Mouse (Mus musculus) kidney, adult 9 months (tissue): ENCODE measurements at regions not wholly inside any gene's neighbourhood (a gene's known extent, or its start where the extent isn't known, plus 50 kb on each side); places are given as distances from the start of the nearest gene placed in this dataset.

ENCODE experiments used
- DNase-seq: peaks from one replicate; pipeline ENCODE4 v3.0.0; 2022

GRCm38 (mm10) chr8:31314692-31315358, 2113.7 kb upstream of the 5930422O12Rik start:
- no peak for DNase-seq

DNA sequence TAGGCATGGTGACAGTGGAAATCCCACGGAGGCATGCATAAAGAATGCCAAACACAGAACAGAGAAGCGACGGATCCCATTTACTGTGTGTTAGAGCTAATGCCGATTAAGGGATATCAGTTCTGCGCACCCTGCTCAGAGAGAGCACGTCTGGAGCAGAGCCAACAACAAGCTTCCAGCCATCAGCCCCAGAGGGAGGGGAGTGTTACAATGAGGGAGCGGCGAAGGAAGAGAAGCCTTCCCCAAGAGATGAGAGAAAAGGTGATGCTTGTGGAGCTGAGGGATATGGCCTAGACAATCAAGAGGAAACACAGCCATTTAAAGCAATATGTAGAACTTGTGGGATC, 2113.2 kb upstream of the 5930422O12Rik start:
- no peak for DNase-seq

- no peak for DNase-seq
Measured at GRCm38 (mm10) chr8:31333545-31334297, 2094.8 kb upstream of the 5930422O12Rik start.

DNA sequence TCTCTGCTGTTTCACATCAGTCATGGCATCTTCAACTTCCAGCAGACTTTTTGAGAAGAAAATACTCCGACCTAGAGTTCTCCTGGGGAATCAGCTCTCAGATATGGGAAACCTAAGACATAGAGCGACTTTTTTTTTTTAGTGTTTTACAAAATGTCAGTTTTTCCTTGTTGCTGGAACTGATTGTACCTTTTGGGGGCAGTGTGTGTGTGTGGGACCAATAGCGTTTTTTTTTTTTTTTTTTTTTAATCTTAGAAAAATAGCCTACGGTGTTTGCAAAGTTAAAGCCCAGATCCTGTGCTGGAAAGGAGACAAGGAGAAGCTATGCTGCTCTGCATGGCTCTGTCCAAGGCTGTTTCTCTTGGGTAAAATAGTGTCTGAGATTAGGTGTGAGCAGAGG, 2080.0 kb upstream of the 5930422O12Rik start:
- no peak for DNase-seq

DNA sequence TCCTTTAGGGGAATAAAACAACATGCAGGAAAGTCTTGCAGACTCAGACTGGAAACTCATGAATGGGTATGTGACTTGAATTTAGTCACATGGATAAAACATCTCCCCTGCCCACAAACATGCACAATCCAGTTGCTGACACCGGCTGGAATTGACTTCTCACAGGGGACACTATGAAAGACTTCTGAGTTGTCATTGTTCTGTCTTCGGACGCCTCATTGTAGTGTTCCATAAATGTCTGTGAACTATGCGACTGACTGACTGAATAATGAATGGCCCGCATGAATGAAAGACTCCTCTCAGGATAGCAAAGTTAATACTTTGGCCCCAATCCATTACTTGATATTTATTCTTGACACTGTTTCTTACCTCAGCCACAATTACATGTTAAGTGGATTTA, 2058.9 kb upstream of the 5930422O12Rik start:
- no peak for DNase-seq

- no peak for DNase-seq
Measured at GRCm38 (mm10) chr8:31370137-31371010, 2058.1 kb upstream of the 5930422O12Rik start.

GRCm38 (mm10) chr8:31371656-31372055, 2056.9 kb upstream of the 5930422O12Rik start:
- DNase-seq = no peak

DNA sequence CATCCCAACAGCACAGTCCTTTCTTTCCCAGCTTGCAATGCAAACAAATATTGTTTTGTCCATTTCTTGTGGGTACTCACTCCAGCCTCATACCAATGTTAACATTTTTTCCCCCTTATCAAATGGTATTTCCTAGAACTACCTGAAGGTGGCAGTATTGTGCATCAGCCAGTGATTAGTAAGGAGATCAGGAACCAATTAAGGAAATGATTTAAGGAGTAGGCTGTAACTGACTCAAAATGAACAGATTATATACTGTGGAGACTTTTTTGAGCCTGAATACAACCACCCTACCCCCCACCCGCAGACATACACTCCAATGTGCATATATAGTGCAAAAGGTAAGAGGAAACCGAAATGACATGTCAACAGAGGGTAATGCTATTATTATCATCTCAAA, 2056.1 kb upstream of the 5930422O12Rik start:
- peak; percentile 32 for DNase-seq

- DNase-seq = peak; percentile 57
Measured at GRCm38 (mm10) chr8:31373140-31373787, 2055.2 kb upstream of the 5930422O12Rik start.

- no peak for DNase-seq
Measured at GRCm38 (mm10) chr8:31377698-31378334, 2050.7 kb upstream of the 5930422O12Rik start.

GRCm38 (mm10) chr8:31404811-31405210, 2023.7 kb upstream of the 5930422O12Rik start:
- no peak for DNase-seq

GRCm38 (mm10) chr8:31422241-31422640, 2006.3 kb upstream of the 5930422O12Rik start:
- no peak for DNase-seq

GRCm38 (mm10) chr8:31427706-31428105, 2000.8 kb upstream of the 5930422O12Rik start:
- no peak for DNase-seq

- peak; percentile 5 for DNase-seq
Measured at GRCm38 (mm10) chr8:31436445-31437191, 1991.9 kb upstream of the 5930422O12Rik start.

- no peak for DNase-seq
Measured at GRCm38 (mm10) chr8:31444834-31445233, 1983.7 kb upstream of the 5930422O12Rik start.

- no peak for DNase-seq
Measured at GRCm38 (mm10) chr8:31447984-31448383, 1980.5 kb upstream of the 5930422O12Rik start.

DNA sequence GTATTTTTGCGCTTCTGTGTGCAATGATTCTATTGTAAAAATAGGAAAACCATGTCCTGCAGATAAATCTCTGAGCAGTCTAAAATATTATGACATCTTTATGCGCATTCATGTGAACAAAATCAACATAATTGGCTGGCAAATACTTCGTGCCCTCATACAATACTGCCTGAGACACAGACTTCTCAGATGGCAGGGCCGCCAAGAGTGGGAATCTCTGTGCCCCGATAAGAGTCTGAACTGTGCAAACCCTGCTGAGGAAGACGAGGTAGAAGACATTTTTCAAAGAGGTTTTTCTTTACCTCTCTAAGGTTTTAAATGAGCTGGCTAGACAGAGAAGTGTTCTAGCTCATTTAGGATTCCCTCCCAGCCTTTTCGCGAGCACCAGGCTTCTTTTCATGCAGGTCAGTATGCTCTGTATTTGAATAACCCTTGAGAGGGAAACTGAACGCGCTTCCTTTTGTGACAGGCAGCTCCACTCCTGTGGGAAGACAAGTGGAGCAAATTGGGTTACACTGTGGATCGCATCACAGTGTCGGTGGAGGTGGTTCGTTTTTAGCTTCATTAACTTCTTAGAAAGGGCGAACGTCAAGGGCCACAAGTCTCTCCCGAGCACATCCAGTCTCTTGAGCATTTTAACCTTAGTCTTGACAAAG, 1973.6 kb upstream of the 5930422O12Rik start:
- no peak for DNase-seq

- DNase-seq = no peak
Measured at GRCm38 (mm10) chr8:31460349-31460748, 1968.2 kb upstream of the 5930422O12Rik start.
